Mouse (Mus musculus) liver, embryonic 12.5 days (tissue): ENCODE measurements around the gene Fcor. TPM values are rescaled to one million over a fixed set of nuclear protein-coding genes. Genes with fewer than 3 reads are reported as not detected.

ENCODE experiments used
- ATAC-seq: fragments of 200-750 bp; cut with Nextera tagmentation; 2 replicates; pipeline ENCODE4 v1.8.0; 2017; ENCODE audit warnings: moderate number of reproducible peaks, mild to moderate bottlenecking, moderate library complexity
- H3K27ac ChIP-seq: fragments of 300-500 bp; sonication (generic); 2 replicates; pipeline ENCODE4 v1.5.1; 2016; ENCODE audit warnings: mild to moderate bottlenecking
- H3K27me3 ChIP-seq: fragments of 300-500 bp; sonication (generic); replicated peaks from 2 replicates; pipeline ENCODE4 v1.6.1; 2016; ENCODE audit warnings: mild to moderate bottlenecking, moderate library complexity
- H3K36me3 ChIP-seq: fragments of 300-500 bp; sonication (generic); 2 replicates; pipeline ENCODE4 v1.6.1; 2016; ENCODE audit warnings: mild to moderate bottlenecking, moderate library complexity
- H3K4me1 ChIP-seq: fragments of 300-500 bp; sonication (generic); 2 replicates; pipeline ENCODE4 v1.6.1; 2016
- H3K4me2 ChIP-seq: fragments of 300-500 bp; sonication (generic); 2 replicates; pipeline ENCODE4 v1.6.1; 2016; ENCODE audit warnings: mild to moderate bottlenecking, moderate library complexity
- H3K4me3 ChIP-seq: fragments of 300-500 bp; sonication (generic); 2 replicates; pipeline ENCODE4 v1.5.1; 2016; ENCODE audit warnings: mild to moderate bottlenecking, moderate library complexity
- H3K9ac ChIP-seq: fragments of 300-500 bp; sonication (generic); 2 replicates; pipeline ENCODE4 v1.6.1; 2016; ENCODE audit warnings: mild to moderate bottlenecking, moderate library complexity
- H3K9me3 ChIP-seq: fragments of 300-500 bp; sonication (generic); replicated peaks from 2 replicates; pipeline ENCODE4 v1.6.1; 2016; ENCODE audit warnings: mild to moderate bottlenecking, moderate library complexity
- WGBS: fragments of 180-500 bp; shearing (Covaris S2); methylation state at CpG from one replicate; pipeline ENCODE4 v1.1.7; 2016; ENCODE audit not compliant: insufficient replicate concordance; 5-methylcytosine and 5-hydroxymethylcytosine counted together
- polyA plus RNA-seq: library from polyadenylated mRNA; unstranded; fragments of >200 nt; fragmentation: Nextera tagmentation; extraction: Ambion mirVana; gene quantifications from 2 replicates; pipeline ENCODE4 v1.2.1, GENCODE M21; 2016

Gene Fcor
- polyA plus RNA-seq, 1 experiment from 2014 or later: 3.2 TPM

- Histone ChIP-seq H3K4me2 (no peak overlapping the region), H3K4me3 (no peak overlapping the region), H3K27me3 (0 out of 2 replicates have a peak, but pooled peaks cover 12% of the 10 kb centered on the region), H3K9me3 (no peaks in the 10 kb centered on the region), H3K36me3 (no peaks in the 10 kb centered on the region), H3K4me1 (no peaks in the 10 kb centered on the region), H3K9ac (no peak overlapping the region), H3K27ac (no peak overlapping the region)
- WGBS: 51% methylated on average over 6 of the region's 6 CpGs
- ATAC-seq: no peak
These were observed 15.4 kb upstream of the Fcor start for GRCm38 (mm10) chr8:3687537-3687936.

DNA sequence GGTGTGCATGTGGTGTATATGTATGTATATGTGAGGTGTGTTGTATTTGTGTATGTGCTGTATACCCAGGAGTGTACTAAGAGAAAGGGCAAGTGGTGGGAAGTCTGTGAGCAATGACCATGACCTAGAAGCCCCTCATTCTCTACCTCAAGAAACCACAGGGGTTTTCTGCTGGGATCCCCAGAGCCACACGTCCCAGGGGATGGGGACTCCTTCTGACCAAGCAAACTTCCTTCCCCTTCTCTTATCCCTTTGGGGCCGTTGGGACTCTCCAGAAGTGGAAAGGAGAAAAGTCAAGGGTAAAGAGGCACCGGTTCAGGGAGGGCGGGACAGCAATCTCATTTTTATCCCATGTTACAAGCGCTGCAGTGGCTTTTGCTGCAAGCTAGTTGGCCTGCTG is 13.3 kb upstream of the Fcor start:
- Histone ChIP-seq H3K9me3 (no peaks in the 10 kb centered on the region), H3K36me3 (peaks cover 15% of the 10 kb centered on the region), H3K27ac (no peak overlapping the region), H3K4me2 (no peak overlapping the region), H3K9ac (no peak overlapping the region), H3K27me3 (0 out of 2 replicates have a peak, but pooled peaks cover 7% of the 10 kb centered on the region), H3K4me3 (no peak overlapping the region), H3K4me1 (no peaks in the 10 kb centered on the region)
- no peak for ATAC-seq
- 50% methylated on average over 5 of the region's 5 CpGs for WGBS

DNA sequence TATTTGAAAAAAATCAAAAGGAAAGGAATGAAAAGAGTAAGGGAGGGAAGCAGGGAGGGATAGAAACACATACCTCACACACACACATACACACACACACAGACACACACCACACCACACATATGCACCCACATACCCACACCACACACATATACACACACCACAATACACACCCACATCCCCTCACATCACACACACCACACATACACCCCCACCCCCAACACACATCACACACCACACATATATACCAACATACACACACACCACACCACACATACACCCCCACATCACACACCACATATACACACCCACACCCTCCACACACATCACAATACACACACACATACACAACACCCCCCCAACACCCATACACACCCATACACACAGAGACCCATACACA is 12.4 kb upstream of the Fcor start:
- Histone ChIP-seq H3K9ac (no peak overlapping the region), H3K27me3 (no peaks in the 10 kb centered on the region), H3K36me3 (peaks cover 24% of the 10 kb centered on the region), H3K4me1 (no peaks in the 10 kb centered on the region), H3K9me3 (no peaks in the 10 kb centered on the region), H3K4me3 (no peak overlapping the region), H3K4me2 (no peak overlapping the region), H3K27ac (no peak overlapping the region)
- ATAC-seq: no peak; the same call in 1 of the 2 replicates

DNA sequence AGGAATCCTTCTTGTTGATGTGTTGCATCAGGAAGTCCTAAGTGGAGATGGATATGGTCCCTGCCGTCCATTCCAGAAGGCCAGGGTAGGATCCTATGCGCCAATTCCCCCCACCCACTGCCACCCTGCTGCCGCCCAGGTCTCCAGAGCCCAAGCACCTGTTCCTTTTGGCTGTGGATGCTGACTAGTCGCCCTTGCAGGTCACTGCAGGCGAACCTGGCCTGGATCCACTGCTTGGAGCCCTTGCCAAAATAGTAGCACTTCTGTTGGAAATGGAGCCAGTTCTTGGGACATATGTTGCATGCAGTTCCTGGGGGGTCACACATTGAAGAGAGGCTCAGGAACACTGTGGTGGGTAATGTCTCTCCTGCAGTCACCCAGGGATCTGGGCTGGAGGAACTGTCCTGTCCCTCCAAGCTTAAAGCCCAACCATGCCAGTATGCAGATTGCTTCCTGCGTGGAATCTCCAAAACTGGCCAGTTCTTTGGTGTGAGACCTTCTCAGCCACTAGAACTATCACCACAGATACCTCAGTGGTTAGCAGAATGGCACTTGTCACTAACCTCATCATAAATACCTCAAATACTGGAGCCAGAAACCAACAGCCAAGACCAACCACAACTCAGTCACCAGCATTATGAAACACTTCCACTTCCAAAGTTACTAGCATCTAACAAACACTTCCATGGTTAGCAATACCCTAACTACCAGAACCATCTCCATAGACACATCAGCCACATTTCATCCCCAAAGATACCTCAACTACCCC is 11.4 kb upstream of the Fcor start:
- no peaks in the 10 kb centered on the region for H3K27me3 ChIP-seq
- H3K4me3 ChIP-seq: no peak overlapping the region
- H3K36me3 ChIP-seq: peaks cover 34% of the 10 kb centered on the region
- H3K27ac ChIP-seq: no peak overlapping the region
- 59% methylated on average over 6 of the region's 6 CpGs for WGBS
- ATAC-seq: no peak
- H3K4me1 ChIP-seq: no peaks in the 10 kb centered on the region
- no peak overlapping the region for H3K9ac ChIP-seq
- no peaks in the 10 kb centered on the region for H3K9me3 ChIP-seq
- no peak overlapping the region for H3K4me2 ChIP-seq

DNA sequence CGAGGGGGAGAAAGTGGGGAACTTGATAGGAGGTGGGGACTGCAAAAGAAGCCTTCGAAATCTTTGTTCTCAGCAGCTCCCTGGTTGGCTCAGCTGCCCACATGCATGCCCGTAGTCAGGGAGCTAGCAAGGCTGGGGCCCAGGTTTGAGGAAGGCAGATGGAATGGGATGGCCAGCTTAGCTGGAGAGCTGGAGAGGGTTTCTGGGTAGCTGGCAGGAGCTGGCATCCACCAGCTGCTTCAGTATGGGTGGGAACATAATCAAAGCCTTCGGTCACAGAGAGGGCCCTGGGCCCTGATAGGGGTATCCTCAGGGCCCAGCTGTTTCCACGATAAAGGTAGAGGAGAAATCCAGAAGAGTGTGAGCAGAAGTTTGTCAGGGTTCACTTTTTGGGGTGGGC is 10.3 kb upstream of the Fcor start:
- H3K9ac ChIP-seq: no peak overlapping the region
- peaks cover 6% of the 10 kb centered on the region for H3K4me1 ChIP-seq
- H3K36me3 ChIP-seq: peaks cover 36% of the 10 kb centered on the region
- no peaks in the 10 kb centered on the region for H3K9me3 ChIP-seq
- H3K27me3 ChIP-seq: no peaks in the 10 kb centered on the region
- no peak for ATAC-seq
- WGBS: 76% methylated on average over 5 of the region's 5 CpGs
- no peak overlapping the region for H3K27ac ChIP-seq
- H3K4me2 ChIP-seq: no peak overlapping the region
- H3K4me3 ChIP-seq: no peak overlapping the region

DNA sequence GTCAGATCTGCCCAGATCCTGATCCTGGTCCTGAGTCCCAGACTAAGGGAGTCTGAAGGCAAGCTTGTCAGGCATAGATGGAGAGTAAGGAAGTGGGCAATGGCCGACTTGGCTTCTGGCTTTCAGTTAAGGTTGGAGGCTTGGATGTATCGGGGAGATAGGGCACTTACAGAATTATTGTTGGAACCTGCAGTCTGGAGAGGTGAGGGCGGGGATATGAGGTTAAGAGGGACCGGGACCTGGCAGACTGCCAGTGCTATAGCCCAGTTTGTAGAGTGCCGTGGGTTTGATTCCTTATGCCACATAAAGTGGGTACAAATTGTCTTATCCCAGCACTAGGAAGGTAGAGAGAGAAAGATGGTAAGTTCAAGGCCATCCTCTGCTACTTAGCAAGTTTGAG is 7.5 kb upstream of the Fcor start:
- H3K9me3 ChIP-seq: no peaks in the 10 kb centered on the region
- H3K4me3 ChIP-seq: no peak overlapping the region
- H3K4me1 ChIP-seq: peaks cover 18% of the 10 kb centered on the region
- H3K9ac ChIP-seq: no peak overlapping the region
- H3K27me3 ChIP-seq: no peaks in the 10 kb centered on the region
- H3K27ac ChIP-seq: no peak overlapping the region
- ATAC-seq: no peak
- H3K4me2 ChIP-seq: no peak overlapping the region
- 80% methylated on average over 5 of the region's 5 CpGs for WGBS
- peaks cover 36% of the 10 kb centered on the region for H3K36me3 ChIP-seq

GRCm38 (mm10) chr8:3679236-3679635 is 7.1 kb upstream of the Fcor start:
- Histone ChIP-seq H3K27me3 (no peaks in the 10 kb centered on the region), H3K9me3 (no peaks in the 10 kb centered on the region), H3K4me1 (peaks cover 18% of the 10 kb centered on the region), H3K27ac (no peak overlapping the region), H3K4me2 (no peak overlapping the region), H3K4me3 (no peak overlapping the region), H3K9ac (no peak overlapping the region), H3K36me3 (peaks cover 36% of the 10 kb centered on the region)
- no peak for ATAC-seq
- WGBS: 89% methylated on average over 23 of the region's 23 CpGs

GRCm38 (mm10) chr8:3678831-3679230 is 6.7 kb upstream of the Fcor start:
- H3K9ac ChIP-seq: no peak overlapping the region
- H3K9me3 ChIP-seq: no peaks in the 10 kb centered on the region
- H3K27ac ChIP-seq: no peak overlapping the region
- 90% methylated on average over 23 of the region's 23 CpGs for WGBS
- ATAC-seq: no peak
- no peaks in the 10 kb centered on the region for H3K27me3 ChIP-seq
- peaks cover 18% of the 10 kb centered on the region for H3K4me1 ChIP-seq
- H3K36me3 ChIP-seq: peaks cover 36% of the 10 kb centered on the region
- no peak overlapping the region for H3K4me2 ChIP-seq
- H3K4me3 ChIP-seq: no peak overlapping the region

DNA sequence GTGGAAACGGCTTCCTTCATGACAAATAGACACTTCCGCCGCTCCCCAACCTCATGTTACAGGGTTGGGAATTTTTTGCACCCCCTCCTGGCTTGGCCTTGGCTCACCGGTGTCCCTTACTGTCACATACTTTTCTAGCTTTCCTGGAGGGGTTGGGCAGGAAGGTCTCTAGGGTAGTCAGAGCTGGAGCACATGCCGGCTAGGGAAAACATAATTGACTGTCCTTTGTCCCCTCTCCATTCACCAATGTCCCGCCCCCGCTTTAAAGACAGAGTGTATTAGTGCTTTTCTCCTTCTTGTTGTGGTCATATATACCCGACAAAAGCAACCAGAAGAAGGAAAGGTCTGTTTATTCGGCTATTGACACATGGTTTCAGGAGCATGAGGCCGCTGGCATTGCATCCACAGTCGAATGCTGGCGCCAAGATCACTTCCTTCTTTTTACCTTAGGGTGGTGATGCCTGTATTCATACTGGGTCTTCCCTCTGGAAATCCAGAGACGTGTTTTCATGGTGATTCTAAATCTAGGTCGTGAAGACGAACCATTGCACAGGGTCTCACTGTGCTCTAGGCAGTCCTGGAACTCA is 4.9 kb upstream of the Fcor start:
- ATAC-seq: peak; percentile 17
- Histone ChIP-seq H3K4me1 (peaks cover 25% of the 10 kb centered on the region), H3K4me3 (peak overlapping the region; percentile 75), H3K9me3 (no peaks in the 10 kb centered on the region), H3K27me3 (no peaks in the 10 kb centered on the region), H3K9ac (peak overlapping the region; percentile 86), H3K27ac (peak overlapping the region; percentile 87), H3K4me2 (peak overlapping the region; percentile 83), H3K36me3 (peaks cover 33% of the 10 kb centered on the region)
- WGBS: 1% methylated on average over 15 of the region's 15 CpGs

- no peaks in the 10 kb centered on the region for H3K27me3 ChIP-seq
- H3K27ac ChIP-seq: peak within 1 kb of the TSS; percentile 87
- peak within 1 kb of the TSS; percentile 75 for H3K4me3 ChIP-seq
- peaks cover 30% of the 10 kb centered on the region for H3K36me3 ChIP-seq
- H3K4me1 ChIP-seq: peaks cover 26% of the 10 kb centered on the region
- peak within 1 kb of the TSS; percentile 83 for H3K4me2 ChIP-seq
- peak within 1 kb of the TSS; percentile 86 for H3K9ac ChIP-seq
- peak; percentile 89 for ATAC-seq
- no peaks in the 10 kb centered on the region for H3K9me3 ChIP-seq
- 1% methylated on average over 61 of the region's 61 CpGs for WGBS
These were observed 4.2 kb upstream of the Fcor start, which contains the start of gene Trappc5 for GRCm38 (mm10) chr8:3676131-3676992. Trappc5 (plus strand) TSS chr8:3676299.

DNA sequence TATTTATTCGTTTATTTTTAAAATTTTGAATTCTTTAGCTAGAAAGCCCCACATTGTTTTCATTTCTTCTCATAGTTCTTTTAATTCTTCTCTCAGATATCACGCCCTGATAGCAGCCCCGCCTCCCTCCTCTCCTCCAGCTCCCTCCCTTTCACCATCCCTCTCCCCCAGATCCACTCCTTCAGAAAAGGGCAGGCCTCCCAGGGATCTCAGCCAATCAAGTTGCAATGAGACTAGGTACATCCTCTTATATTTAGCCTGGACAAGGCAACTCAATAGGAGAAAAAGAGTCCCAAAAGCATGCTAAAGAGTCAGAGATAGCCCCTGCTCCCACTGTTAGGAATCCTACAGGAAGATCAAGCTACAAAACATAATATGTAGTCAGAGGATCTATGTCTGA is 2.5 kb upstream of the Fcor start:
- WGBS: 70% methylated on average over 3 of the region's 3 CpGs
- peaks cover 13% of the 10 kb centered on the region for H3K36me3 ChIP-seq
- ATAC-seq: no peak
- H3K27ac ChIP-seq: no peak overlapping the region
- H3K9ac ChIP-seq: no peak overlapping the region
- H3K27me3 ChIP-seq: no peaks in the 10 kb centered on the region
- no peak overlapping the region for H3K4me2 ChIP-seq
- peaks cover 26% of the 10 kb centered on the region for H3K4me1 ChIP-seq
- no peaks in the 10 kb centered on the region for H3K9me3 ChIP-seq
- H3K4me3 ChIP-seq: no peak overlapping the region

DNA sequence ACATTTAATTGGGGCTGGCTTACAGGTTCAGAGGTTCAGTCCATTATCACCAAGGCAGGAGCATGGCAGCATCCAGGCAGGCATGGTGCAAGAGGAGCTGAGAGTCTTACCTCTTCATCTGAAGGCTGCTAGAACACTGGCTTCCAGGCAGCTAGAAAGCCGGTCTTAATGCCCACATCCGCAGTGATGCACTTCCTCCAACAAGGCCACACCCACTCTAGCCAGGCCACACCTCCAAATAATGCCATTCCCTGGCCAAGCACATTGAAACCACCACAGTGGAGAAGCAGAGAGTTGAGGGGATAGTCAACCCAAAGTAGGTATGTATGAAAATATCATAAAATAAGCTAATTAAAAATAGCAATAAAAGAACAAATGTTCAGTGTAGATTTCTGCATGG is 1.8 kb downstream of the Fcor start:
- no peak for ATAC-seq
- Histone ChIP-seq H3K9ac (no peak overlapping the region), H3K27ac (no peak overlapping the region), H3K4me1 (peaks cover 8% of the 10 kb centered on the region), H3K9me3 (no peaks in the 10 kb centered on the region), H3K4me2 (no peak overlapping the region), H3K27me3 (no peaks in the 10 kb centered on the region; the same call in 1 of the 2 replicates), H3K4me3 (no peak overlapping the region), H3K36me3 (no peaks in the 10 kb centered on the region)
- WGBS: 49% methylated on average over 2 of the region's 2 CpGs
